Mouse (Mus musculus) urinary bladder, postnatal 14 days (tissue): Measurements from ENCODE around the gene Slc9a5.
A peak's percentile ranks its signal among the peaks of the same experiment; 100 is the strongest.

Source experiments
- DNase-seq: peaks from one replicate; pipeline ENCODE4 v3.0.0; 2021; ENCODE audit warnings: low spot score

Gene Slc9a5

DNA sequence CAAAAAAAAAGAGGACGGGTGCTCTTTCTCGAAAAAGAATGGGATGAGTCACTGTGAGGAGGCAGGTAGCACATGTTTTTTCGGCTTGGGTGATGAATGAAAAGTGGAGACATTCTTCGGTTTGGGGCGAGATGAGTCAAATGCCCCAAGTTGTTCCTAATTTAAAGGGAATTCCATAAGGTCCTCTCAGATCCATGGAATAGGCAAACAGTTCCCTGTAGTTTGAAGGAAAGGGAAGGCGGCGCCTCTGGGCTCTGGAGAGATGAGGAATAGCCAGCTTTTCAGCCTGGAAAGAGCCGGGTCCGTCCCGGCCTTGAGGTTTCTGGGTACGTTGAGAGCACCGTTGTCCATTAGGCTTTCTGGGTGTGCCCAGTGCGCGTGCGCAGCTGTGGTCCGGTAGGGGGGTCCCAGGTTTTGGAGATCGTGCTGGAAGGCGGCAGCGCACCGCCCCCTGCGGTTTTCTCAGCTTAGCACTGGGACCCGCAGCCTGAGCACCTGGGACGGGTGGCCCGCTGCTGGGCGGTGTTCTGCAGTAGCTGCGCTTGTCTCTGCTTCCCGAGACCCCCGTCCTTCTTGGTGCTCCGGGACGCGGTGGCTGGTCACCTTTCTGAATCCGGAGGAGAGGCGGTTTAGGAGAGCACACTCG is at the start of gene Slc9a5:
Gene Slc9a5, plus strand, starts transcription at position 394 of the 646 bp plus-strand sequence.
- DNase-seq = no peak

DNA sequence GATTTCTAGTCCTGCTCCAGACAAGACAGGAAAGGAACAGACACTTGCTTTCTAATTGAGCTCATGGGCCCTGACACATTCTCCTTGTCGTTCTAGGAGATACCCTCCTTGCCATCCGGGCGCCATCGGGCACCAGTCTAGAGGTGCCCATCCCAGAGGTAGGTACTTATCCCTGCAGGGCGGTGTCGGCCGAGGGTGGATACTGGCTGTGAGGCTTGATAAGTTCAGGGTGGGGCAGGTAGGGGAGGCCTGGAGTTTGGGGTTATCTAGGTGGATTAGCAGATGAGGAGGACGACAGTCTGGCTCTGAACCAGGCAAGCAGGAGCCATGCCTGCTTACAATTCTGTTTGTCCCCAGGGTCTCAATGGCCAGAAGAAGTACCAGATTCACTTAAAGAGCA is 48.7 kb upstream of the Slc9a5 start:
- DNase-seq = no peak

DNA sequence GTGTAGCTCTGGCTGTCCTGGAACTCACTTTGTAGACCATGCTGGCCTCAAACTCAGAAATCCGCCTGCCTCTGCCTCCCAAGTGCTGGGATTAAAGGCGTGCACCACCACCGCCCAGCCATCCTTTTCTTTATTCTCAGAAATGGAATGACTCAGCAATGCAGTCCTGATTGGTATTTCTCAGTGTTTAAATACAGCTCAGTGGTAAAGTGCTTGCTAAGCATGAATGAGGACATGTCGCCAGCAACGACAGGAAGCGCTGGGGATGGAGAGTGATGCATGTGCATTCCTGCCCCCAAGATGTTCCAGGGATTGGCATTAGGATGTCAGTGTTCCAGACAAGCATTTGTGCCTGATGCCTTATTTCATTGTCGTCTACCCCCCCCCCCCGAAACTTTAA is 45.2 kb upstream of the Slc9a5 start:
- DNase-seq = no peak

DNA sequence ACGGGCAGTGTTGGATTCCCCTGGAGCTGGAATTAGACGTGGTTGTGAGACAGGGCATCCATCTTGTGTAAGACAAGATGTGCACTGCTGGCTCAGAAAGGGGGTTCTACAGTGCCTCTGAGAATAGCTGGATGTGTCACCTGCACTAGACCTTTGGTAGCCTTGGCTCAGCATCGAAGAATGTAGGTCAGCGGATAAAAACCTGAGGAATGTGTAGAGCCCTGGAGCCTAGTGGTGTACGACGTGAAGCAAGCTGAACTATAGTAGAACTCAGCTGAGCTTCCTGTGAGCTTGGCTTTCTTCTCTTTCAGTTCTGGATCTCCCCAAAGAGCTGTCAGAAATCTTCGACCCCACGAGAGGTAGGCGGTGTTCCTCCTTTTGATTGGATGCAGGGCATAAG is 44.8 kb upstream of the Slc9a5 start:
- DNase-seq = no peak

DNA sequence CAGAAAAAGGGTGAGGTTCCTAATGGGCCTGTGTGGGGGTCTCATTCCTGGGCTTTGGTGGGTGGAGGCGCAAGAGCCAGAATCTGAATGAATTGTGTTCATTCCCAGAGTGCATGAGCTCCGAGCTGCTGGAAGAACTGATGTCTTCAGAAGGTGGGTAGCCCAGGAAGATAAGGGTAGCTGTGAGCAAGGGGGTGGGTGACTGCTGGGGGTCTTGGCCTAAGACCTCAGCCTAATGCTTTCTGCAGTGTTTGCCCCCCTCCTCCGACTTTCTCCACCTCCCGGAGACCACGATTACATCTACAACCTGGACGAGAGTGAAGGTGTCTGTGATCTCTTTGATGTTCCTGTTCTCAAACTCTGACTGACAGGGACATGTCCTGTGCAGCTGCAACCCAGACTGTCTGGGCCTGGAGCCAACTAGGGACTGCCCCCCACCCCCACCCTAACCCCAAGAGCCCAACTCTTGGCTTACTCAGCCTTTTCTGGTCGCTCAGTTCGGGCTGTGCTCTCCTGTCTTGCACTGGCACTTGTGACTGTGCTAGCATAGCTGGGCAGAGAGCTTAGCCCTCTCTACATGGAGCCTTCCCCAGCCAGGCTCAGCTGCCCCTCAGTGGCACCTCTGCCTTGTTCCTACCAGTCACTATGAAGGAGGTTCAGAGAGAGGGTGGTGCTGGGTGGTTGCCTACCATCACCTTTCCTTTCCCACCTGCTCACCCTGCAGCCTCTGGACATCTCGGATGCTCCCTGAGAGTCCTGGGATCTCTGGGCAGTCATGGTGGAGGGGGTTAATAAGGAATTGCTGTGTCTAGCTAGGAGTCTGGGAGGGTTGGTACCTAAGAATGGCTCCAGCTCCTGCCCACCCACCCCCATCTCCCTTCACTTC is 44.1 kb upstream of the Slc9a5 start:
- DNase-seq = no peak

DNA sequence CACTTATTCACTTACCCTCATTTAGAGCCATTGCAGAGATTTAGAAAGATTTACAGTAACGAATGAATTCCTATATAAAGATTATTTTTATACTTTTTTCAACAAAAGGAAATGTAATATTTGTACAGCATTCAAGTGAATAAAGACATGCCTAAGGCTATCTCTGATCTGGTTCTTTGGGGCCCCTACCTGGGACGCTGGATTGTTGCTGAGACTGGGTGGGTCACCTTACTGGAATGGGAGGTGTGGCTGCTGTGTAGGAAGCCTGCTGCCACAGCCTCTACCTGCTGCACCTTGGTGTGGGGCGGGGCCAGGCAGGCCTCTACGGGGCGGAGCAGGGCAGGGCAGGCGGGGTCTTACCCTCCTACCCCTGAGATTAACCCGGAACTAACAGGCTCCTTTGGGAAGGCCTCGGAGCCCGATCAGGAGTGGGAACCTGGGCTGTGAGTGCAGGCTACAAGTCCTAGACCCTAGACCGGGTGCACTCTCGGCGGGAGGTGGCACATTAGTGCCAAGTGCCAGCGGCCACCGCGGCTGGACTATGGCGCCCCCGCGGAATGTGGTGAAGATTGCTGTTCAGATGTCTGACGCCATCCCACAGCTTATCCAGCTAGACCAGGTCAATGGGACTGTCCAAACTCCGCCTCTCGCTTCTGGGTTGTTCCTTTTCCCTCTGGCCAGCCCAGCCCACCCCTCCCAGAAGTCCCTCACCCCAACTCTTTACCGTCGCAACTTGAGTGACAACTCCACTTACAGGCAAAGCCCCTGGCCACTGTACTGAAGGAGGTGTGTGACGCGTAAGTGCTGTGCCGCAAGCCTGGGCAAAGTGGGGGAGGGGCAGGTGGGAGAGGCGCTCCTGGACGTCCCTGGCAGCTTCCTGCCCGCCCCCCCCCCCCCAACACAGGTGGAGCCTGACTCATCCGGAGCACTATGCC is 43.2 kb upstream of the Slc9a5 start, which contains the start of gene Elmo3:
Gene Elmo3, plus strand, starts transcription at position 391 of the 935 bp plus-strand sequence.
- DNase-seq = peak; percentile 90

DNA sequence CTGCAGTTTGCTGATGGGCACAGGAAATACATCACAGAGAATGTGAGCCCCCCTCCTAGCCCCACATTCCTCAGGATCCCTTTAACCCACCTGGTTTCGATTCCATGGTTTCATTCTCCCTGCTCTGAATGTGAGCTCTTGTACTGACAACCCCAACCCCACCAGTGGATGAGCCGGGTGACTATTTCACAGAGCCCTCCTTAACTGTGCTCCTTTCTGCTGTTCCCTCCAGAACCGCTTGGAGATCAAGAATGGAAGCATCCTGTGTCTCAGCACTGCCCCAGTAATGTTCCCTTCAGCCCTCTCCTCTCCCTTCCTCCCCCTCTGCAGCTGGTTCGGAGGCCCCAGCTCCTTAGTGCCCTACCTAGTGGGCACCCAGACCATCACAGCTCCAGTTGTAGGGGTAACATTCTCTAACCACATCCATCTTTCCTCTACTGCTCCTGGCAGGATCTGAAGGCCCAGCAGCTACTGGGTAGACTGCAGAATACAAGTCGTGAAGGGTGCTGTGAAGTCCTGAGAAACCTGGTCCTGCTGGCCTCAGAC is 42.4 kb upstream of the Slc9a5 start:
- DNase-seq = no peak

DNA sequence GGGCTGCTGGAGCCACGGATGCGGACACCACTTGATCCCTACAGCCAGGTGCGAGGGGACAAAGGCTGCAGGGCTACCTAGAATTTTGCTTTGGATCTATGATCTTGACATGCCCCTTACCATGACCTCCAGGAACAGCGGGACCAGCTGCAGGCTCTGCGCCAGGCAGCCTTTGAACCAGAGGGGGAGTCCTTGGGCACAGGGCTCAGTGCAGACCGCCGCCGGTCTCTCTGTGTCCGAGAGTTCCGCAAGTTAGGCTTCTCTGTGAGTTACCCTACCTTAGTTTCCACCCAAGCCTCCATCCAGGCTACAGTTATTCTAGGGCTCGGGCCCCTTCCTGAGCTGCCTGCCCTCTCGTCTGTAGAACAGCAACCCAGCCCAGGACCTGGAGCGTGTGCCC is 41.0 kb upstream of the Slc9a5 start:
- DNase-seq = no peak

DNA sequence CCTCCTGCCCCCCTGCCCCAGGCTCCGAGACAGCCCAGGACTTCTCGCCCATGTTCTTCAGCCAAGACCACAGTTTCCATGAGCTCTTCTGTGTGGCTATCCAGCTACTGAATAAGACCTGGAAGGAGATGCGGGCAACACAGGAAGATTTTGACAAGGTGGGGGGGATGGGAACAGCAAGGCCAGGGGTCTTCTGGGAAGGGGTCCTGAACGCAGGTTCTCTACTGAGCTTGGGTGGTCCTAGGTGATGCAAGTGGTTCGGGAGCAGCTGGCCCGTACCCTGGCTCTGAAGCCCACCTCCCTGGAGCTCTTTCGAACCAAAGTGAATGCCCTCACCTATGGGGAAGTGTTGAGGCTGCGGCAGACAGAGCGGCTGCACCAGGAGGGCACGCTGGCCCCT is 40.2 kb upstream of the Slc9a5 start:
- no peak for DNase-seq

DNA sequence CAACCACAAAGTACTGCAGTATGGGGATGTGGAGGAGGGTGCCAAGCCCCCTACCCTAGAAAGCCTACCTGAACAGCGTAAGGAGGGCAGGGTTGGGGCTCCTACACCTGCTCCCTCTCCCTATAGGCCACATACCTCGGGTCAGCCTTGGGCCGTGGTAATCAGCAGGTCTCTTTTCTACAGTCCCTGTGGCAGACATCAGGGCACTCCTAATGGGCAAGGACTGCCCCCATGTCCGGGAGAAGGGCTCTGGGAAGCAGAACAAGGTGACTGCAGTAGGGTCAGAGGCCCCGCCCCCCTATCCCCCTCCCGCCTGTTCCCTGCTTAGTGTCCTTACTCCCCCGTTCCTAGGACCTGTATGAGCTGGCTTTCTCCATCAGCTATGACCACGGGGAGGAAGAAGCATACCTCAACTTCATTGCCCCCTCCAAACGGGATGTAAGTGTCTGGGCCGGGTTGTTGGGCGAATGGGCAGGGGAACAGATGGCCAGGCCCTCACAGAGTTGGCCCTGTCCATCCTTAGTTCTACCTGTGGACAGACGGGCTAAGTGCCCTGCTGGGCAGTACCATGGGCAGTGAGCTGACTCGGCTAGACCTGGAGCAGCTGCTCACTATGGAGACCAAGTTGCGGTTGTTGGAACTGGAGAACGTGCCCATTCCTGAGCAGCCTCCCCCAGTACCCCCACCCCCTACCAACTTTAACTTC is 39.3 kb upstream of the Slc9a5 start:
- DNase-seq = no peak

DNA sequence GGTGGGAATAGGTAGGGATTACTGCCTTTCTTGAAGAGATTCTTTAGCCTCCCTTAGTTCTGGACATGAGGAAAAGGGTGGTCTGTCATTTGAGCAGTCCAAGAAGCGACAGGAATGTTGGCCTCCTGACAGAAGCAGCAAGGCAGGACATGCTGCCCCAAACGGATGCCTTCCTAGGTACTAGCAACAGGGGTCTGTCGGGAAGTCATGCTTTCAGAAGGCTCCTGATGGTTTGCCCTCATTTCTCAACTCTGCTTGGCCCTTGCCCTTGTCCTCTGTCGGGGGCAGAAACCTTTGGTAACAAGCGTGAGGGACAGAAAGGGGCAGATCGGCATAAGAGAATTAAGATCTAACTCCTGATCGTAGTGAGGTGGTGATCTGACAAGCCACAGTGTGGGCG is 38.5 kb upstream of the Slc9a5 start:
- no peak for DNase-seq

DNA sequence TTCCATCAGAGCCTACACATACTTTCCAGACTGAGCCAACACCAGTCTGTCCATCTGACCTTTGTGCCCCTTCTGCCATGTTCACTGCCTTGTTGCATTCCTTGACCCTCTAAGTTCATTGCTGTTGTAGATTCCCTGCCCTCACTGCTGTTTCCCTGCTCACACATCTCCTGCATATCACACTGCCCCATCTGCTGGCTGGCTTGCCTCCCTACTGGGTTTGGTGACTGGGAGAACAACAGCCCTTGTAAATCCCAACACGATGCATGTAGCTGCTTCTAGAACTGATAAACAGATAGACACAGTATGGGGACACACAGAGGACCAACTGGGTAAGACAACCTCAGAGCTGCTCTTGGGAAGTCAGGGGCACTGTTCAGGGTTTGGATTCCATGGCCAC is 36.9 kb upstream of the Slc9a5 start:
- no peak for DNase-seq

DNA sequence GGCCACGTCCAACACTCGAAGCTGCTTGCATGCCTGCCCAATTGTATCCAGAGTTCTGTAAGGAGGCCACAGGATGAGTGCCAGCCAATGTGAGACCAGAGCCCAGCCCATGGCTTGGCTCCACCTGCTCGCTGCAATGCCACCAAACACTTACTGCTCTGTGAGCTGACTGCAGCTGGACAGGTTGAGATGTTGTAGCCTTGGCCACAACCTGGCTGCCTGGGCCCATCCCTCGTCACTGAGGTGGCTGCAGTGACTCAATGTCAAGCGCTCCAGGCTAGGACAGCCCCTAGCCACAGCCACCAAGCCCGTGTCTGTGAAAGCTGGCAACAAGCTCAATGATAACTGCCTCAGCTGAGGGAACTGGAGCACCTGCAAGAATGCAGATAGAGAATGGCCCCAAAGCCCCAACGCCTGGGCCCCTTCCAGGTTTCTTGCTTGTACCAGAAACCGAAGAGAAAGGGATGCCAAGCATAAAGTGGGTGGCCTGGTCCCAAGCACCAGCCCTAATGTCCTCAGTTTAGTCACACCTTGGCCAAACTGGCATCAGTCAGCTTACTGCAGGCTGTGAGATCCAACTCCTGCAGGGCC is 35.7 kb upstream of the Slc9a5 start:
- no peak for DNase-seq

DNA sequence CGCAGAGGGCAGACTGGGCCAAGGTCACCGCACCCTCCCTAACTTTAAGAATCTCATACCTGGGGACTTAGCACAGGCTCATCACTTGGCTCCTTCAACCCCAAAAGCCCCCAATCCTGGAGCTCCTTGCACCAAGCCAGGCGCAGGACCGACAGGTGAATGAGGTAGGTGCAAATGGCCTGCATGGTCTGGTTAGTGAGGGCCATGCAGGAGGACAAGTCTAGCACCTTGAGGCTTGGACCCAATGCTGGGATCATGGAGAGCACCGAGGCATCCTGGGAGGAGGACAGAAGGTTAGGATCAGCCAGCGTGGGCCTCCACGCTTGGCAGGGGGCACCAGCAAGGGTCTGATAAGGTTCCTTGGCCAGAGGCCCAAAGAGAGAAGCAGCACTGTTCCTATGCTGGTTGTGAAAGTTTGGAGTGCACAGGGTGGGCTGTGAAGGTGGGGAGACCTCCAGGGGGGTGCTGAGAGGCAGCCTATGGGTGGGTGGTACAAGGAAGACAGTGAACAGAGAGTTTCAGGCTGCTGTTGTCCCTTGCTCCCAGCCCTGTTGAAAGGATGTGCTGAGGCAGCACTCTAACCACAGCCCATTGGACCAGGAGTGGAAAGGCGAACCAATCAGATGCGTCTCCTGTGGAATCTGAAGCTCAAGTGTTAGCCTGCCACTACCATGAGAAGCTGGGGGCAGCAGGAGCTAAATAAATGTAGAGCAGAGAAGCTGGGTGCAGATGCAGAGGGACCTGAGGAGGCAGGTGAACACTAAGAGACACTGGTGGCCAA is 34.8 kb upstream of the Slc9a5 start:
- no peak for DNase-seq

DNA sequence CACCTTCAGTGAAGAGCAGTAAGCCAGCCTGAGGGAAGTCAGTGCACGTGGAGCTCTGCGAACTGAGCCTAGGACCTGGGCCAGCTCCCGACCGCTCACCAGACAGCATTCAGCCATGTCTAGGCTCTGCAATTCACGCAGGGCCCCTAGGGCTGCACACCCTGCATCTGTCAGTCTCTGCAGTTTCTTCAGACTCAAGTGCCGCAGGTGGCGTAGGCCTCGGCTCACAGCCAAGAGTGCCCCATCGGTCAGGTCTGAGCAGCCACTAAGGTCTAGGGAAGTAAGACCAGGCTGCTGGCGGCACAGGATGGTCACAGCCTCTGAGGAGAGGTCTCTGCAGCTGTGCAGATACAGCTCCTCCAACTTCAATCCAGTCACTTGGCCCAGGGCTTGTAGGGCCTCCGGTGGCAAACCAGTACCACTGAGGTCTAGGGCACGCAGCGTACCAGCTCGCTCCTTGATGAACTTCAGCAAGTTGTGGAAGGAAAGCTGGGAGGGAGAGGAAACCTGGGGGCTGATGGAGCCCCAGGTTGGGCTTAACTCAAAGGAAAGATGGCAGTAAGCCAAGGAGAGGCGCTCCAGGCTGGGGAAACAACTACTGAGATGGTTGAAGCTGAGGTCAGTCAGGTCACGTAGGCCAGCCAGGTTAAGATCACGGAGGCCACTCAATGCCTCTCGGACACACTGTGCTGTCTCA is 33.4 kb upstream of the Slc9a5 start:
- DNase-seq = no peak

DNA sequence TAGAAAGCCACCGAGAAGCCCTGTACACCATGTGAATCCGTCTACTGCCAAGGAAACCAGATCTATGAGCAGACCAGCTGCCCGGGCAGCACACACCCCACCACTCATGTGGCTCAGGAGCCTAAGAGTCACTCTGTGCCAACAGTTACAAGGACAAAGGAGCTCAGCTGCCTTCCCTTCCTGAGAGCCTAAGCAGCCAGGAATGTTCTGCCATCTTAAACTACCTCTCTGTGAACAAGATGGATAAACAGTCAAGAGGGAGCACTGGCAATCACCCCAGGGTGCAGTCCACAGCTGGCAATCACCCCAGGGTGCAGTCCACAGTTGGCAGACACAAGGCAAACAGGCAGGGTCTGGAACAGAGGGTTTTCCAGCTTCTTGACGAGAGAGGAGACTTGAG is 30.7 kb upstream of the Slc9a5 start:
- no peak for DNase-seq

DNA sequence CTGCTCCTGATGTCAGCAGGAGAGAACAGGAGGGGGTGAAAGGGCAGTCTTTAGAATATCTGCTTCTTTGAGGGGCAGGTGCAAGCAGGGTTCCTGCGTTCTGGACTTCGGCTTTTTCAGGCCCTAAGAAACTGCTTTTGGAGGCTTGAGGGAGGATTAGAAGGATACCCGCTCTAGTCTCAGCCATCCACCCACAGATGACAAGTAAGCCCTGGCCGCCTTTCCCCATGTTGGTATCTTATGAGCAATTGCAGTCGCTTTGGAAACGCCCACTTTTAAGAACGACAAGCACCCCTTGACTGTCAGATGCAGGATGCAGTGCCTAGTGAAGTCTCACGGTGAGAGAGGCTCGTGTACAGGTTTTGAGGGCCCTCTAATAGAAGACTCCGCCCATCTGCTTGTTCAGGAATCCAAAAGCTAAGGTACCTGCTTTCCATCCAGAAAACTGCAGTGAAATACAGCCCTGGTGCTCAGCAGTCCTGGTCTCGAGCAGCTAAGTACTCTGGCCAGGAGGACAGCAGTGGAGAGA is 29.9 kb upstream of the Slc9a5 start:
- no peak for DNase-seq

DNA sequence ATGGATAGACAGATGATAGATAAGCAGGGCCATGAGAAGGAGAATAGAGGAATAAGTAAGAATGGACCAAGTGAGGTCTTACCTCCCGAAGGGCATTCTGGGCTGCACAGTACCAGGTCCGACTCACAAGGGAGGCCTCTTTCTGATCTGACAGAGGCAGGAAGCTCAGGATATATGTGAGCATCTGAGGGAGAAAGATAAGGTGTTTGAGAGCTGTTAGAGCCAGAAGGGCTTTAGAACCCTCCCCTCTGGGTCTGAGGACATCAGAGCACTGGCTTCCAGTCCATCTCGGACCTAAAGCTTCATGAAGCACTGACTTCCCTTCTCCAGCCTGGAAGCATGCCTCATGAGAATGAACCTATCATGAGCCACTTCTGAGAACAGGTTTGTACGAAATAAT is 25.5 kb upstream of the Slc9a5 start:
- DNase-seq = no peak

DNA sequence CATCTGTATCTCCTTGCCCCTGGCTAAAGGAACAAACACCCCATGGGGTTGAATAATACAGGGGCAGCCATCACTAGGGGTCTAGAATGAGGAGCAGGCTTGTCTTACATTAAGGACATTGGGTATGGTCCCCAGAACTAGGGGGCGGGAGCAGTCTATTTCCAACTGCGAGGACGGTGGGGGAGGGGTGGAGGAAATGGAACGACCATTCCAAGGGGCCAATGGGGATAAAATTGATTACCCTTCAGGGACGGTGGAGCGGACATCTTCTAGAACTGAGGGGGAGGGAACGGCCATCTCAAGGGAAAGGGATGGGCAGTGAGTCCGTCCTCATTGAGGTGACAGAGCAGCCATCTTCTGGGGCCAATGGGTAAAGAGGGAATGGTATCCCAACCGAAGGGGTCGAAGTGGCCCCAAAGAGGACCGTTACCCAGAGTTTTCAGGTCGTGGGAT is 23.0 kb upstream of the Slc9a5 start:
- DNase-seq = no peak
